Mouse (Mus musculus) bone marrow macrophage, adult 2 months (primary cell): ENCODE data around the gene Tmem176a.

ENCODE experiments used
- CTCF ChIP-seq: IDR thresholded peaks from 2 replicates; pipeline ENCODE4 v1.5.1; 2012; ENCODE audit warnings: low read depth, mild to moderate bottlenecking, low read length, moderate library complexity
- POLR2A ChIP-seq: IDR thresholded peaks from 2 replicates; pipeline ENCODE4 v1.6.1; 2012; ENCODE audit warnings: mild to moderate bottlenecking, low read depth, low read length, borderline replicate concordance

DNA sequence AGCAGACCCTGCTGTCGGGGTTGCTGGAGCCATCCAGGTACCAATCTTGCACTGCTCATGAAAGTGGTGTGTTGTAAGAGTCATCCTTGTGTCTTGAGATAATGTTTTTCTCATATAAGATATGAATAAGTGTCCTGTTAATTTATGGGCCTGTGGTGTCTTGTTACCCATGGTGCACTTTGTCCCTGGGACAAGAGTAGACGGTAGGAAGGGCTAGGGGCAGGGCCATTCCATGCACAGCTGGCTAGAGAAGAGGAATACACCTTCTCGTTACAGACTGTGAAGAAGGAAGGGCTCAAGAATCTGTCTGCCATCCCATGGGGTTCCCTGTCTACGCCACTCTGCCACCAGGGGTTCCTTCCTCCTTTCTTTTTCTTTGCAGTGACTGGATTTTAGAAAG, 33.9 kb downstream of the Tmem176a start:
- TF ChIP-seq CTCF (no peak), POLR2A (no peak)
